Comparison of ENCODE assay signal across 8 mouse cellular contexts in the genomic region with DNA sequence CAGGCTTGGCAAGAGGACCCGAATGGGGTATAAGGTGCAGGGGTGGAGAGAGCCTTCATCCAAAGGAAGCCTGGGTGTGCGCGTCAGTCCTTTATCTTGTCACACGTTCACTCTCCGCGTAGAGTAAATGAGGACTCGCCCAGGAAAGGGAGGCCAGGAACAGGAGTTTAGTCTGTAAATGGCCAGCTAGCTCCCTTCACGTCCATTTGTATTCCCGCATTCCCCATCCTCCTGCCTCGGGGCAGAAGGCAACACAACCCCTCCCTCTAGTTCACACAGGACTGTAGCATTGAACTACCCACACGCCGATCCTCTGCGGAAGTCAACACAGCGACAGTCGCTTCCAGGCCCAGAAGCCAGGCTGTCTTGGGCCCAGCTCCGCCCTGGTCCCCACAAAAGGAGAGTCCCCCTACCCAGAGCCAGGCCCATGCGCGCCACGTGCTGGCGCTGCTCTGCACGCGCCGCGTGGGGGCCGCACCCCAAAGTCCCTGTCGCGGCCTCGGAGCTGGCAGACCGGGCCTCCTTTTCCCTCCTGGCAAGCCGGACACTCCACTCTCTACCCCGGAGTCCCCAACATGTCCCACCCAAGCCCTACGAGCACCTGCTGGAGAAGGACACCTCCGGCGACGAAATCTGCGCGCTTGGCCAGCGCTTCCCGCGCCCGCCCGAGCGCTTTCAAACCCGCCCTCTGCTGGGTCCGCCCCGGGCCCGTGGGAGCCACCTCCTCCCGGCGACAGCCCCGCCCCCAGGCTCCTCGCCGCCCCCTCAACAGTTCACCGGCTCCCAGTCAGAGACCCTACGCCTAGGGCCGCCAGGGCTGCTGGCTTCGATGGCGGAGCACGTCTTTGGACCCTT. TPM values are rescaled to one million over a fixed set of nuclear protein-coding genes. Genes with fewer than 3 reads are reported as not detected.
DNase-seq lines count a peak whose midpoint lies in the region; ATAC-seq and TF ChIP-seq lines count a peak whose summit lies in the region.

No protein-coding gene starts in this region.

- H3K9ac ChIP-seq in liver, embryonic 14.5 days (replicated peaks): peak overlapping the region; percentile 92

- peak overlapping the region; percentile 95 for H3K4me2 ChIP-seq in liver, embryonic 14.5 days (ENCODE audit: low read depth)

- peak overlapping the region; percentile 90 for H3K27ac ChIP-seq in liver, embryonic 14.5 days

- peak overlapping the region; percentile 91 to 96 for H3K4me3 ChIP-seq in liver, embryonic 14.5 days (ENCODE audit: insufficient read depth in 1 of 2, low read depth in 2 of 2, low read length in 2 of 2)

- peaks cover 12% of the 10 kb centered on the region for H3K36me3 ChIP-seq in liver, embryonic 14.5 days (replicated peaks; ENCODE audit: control insufficient read depth, insufficient read depth, low read depth)

- peak; percentile 2; the same call in 1 of the 2 replicates for TF ChIP-seq CTCF in liver, embryonic 14.5 days (IDR thresholded peaks at IDR 0.05; ENCODE audit: low read depth)

- DNase-seq in 3T3-L1 (ENCODE audit: low read depth, low spot score) (peak; percentile 49), R1 (ENCODE audit: low read depth, low spot score) (peak; percentile 89)
- DNase-seq in cerebellum, postnatal 4 days (ENCODE audit: low spot score in 2 of 2): peak; percentile 55 to 82
- DNase-seq in gastrocnemius, postnatal 25 days: peak; percentile 85
- peak; percentile 83 for DNase-seq in induced T-regulatory cell, adult 2 months (ENCODE audit: low read depth)
- peak in 1 of 3 experiments; percentile 60 for DNase-seq in liver, embryonic 14.5 days (ENCODE audit: low read depth in 3 of 3, low spot score in 3 of 3)
- DNase-seq in natural killer cell, adult 2 months (ENCODE audit: low spot score in 2 of 2): peak; percentile 46 to 62
- DNase-seq in testis, postnatal 10 days (ENCODE audit: low spot score): peak; percentile 93

- WGBS in liver, embryonic 14.5 days (ENCODE audit: insufficient replicate concordance): under 1% methylated on average over 58 of the region's 58 CpGs

- H3K27me3 ChIP-seq in liver, embryonic 14.5 days (ENCODE audit: control insufficient read depth, insufficient read depth, low read length): no peaks in the 10 kb centered on the region

- no peaks in the 10 kb centered on the region for H3K9me3 ChIP-seq in liver, embryonic 14.5 days (ENCODE audit: control insufficient read depth, low read length)

- peaks cover 34 to 48% of the 10 kb centered on the region in 2 experiments for H3K4me1 ChIP-seq in liver, embryonic 14.5 days (replicated peaks; ENCODE audit: control insufficient read depth in 2 of 2, insufficient read depth in 2 of 2, low read length in 1 of 2)

- TF ChIP-seq EP300 in liver, embryonic 14.5 days (IDR thresholded peaks at IDR 0.05; ENCODE audit: low read depth): no peak

- ATAC-seq in liver, embryonic 14.5 days (ENCODE audit: insufficient read depth): peak; percentile 57

RNA-seq across cellular contexts. Expression of a gene that starts 4.3 kb away (rescaled TPM):
- 10 to 100 TPM; 41.4 to 42.2 TPM for total RNA-seq in gastrocnemius, postnatal 25 days (2021)
- 152 and 218 TPM in 2 replicates for polyA plus RNA-seq in liver, embryonic 14.5 days (2012; rRNA removed)
- 177 and 188 TPM in 2 replicates for polyA plus RNA-seq in liver, embryonic 14.5 days (2014; fragmentation: Nextera tagmentation; extraction: Ambion mirVana)

RNA-seq across cellular contexts. Expression of a gene that starts 6.8 kb away (rescaled TPM):
- total RNA-seq in gastrocnemius, postnatal 25 days (2021): 1 to 10 TPM in 1 of 2 experiments, under 1 TPM in 1; 0.36 to 1.4 TPM
- 0.10 TPM in 1 of 2 replicates, not detected in the other for polyA plus RNA-seq in liver, embryonic 14.5 days (2012; rRNA removed)
- not detected in 2 replicates for polyA plus RNA-seq in liver, embryonic 14.5 days (2014; fragmentation: Nextera tagmentation; extraction: Ambion mirVana)

RNA-seq across cellular contexts. Expression of a gene that starts 22.0 kb away (rescaled TPM):
- 100 to 1,000 TPM; 839 to 859 TPM for total RNA-seq in gastrocnemius, postnatal 25 days (2021)
- 287 and 369 TPM in 2 replicates for polyA plus RNA-seq in liver, embryonic 14.5 days (2012; rRNA removed)
- polyA plus RNA-seq in liver, embryonic 14.5 days (2014; fragmentation: Nextera tagmentation; extraction: Ambion mirVana): 531 and 582 TPM in 2 replicates

RNA-seq across cellular contexts. Expression of a gene that starts 31.4 kb away (rescaled TPM):
- total RNA-seq in gastrocnemius, postnatal 25 days (2021): 10 to 100 TPM; 17.5 to 21.5 TPM
- 27.6 and 29.9 TPM in 2 replicates for polyA plus RNA-seq in liver, embryonic 14.5 days (2012; rRNA removed)
- polyA plus RNA-seq in liver, embryonic 14.5 days (2014; fragmentation: Nextera tagmentation; extraction: Ambion mirVana): 44.8 and 46.4 TPM in 2 replicates

RNA-seq across cellular contexts. Expression of a gene that starts 39.6 kb away (rescaled TPM):
- total RNA-seq in gastrocnemius, postnatal 25 days (2021): under 1 TPM; 0.48 to 0.69 TPM
- polyA plus RNA-seq in liver, embryonic 14.5 days (2012; rRNA removed): 0.62 and 0.65 TPM in 2 replicates
- 0.66 TPM in 2 replicates for polyA plus RNA-seq in liver, embryonic 14.5 days (2014; fragmentation: Nextera tagmentation; extraction: Ambion mirVana)
